Mouse (Mus musculus) inflammation-experienced regulatory T-cells, adult 6 months (primary cell): ENCODE results near the gene Cmas. TPM values are rescaled to one million over a fixed set of nuclear protein-coding genes. Genes with fewer than 3 reads are reported as not detected.

Experiments
- ATAC-seq: one replicate; pipeline ENCODE4 v1.8.0; 2017
- polyA plus RNA-seq, 3 experiments: library from polyadenylated mRNA; unstranded; fragments of 100-300 nt; shearing (Covaris generic); gene quantifications; one replicate each; pipeline ENCODE4 v1.2.1; 2017

Cmas gene
- 10 to 100 TPM; 10.9 to 14.3 (median 11.7) TPM for polyA plus RNA-seq

DNA sequence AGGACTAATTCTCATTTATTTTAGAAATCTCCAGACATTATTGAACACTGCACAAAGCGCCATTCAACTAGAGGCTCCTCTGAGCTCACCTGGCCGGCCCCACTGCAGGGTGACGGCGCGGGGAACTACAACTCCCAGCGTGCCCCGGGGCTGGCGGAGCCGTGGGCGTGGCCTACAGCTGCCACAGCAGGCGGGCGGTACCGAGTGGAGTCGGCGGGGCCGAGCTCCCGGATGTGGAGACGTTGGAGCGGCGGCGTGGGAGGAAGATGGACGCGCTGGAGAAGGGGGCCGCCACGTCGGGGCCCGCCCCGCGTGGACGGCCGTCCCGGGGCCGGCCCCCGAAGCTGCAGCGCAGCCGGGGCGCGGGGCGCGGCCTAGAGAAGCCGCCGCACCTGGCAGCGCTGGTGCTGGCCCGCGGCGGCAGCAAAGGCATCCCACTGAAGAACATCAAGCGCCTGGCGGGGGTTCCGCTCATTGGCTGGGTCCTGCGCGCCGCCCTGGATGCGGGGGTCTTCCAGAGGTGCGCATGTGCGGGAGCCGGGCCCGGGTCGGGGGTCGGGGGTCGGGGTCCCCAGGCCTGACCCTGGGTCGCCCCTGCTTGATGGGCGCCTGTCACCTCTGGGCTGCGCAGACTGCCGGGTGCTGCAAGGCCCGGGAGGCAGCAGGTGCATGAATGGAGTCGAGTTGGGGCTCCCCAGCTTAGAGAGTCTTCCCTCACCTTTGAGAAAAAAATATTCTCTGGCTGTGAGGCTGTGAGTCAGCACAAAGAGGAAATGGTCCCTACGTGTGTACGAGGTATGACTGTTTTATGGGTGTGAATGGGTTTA, at the start of gene Cmas:
Cmas (plus strand) TSS at position 180 of the 827 bp plus-strand sequence.
- peak; percentile 81 for ATAC-seq

DNA sequence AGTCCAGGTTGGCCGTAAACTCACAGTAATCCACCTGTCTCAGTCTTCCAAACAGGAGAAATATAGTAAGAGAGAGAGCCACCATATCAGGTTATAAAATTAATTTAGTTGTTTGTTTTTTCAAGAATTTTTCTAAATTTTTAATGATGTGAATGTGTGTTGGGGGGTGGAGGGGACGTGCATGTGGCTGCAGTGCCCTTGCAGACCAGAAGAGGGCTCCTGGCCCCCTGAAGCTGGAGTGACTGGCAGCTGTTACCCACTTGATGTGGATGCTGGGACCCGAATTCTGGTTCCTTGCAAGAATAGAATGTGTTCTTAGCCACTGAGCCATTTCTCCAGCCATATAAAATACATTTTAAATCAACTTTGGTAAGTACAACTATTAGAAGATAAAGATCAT, 49.8 kb upstream of the Cmas start:
- no peak for ATAC-seq

DNA sequence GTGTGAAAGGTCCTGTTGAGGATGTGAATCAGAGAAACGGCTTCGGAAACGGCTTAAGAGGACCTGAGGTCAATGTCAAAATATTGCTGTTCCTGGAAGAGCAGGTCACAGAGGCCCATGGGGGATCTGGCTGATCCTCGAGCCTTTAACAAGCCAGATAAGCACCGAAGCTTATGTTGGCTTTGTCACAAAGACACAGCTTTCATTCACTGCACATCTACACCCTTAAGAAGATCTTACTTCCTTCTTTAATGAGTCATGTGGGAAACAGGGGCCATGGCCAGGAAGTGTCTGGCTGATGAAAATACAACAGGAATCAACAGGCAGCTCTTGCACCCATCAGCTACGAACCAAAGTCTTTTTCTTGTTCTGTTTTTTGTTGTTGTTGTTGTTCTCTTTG, 48.1 kb upstream of the Cmas start:
- ATAC-seq: no peak

DNA sequence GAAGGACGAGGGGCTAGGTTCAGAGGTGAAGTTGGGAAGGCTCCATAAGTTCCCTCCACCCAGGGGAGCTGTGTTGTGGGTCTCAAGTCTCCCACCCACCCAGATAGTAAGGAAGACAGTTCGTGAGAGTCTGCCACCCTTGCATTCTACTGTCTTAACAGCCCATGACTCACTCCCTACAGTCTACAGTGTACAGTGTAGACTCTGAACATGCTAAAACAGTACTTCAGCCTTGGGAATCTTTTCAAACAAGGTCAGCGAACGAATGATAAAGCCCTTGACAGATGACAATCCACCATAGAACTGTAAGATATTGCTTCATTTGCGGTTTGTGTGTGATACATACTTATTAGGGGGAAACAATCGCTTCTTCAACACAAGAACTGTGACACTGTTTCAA, 45.8 kb upstream of the Cmas start:
- ATAC-seq: no peak

DNA sequence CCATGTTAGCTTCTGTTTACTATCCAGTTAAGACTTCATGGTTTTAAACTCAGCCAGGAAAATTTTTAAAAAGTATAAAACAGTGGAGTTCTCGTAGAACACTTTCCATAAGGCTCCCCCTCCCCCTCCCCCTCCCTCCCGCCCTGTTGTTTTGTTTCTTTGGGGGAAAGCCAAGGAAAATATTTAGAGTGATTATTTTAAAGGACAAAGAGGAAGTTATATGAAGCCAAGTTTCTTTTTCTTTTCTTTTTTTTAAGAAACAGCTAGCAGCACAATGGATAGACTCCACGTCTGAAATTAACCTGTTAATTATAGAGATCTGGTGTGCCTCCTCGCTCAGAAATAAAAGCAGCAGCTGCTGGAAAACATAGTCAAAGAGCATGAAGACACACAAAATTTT, 45.4 kb upstream of the Cmas start:
- no peak for ATAC-seq

DNA sequence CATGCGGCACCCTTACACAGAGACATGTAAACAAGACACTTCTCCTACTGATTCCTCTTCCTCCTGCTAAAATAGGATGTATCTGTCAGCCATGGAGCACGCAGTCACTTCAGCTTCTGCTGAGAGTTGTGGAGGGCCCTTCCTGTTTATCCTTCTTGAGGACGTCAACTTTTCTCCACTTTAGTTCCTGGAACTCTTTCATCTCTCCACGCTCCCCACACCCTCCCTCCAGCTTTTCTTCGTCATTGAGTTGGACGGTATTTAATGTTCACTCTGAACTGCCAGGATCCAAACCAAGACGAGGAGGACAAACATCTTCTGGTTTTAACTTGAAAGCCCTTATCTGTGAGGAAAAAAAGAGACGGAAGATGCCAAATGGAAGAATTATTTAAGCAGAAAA, 41.5 kb upstream of the Cmas start:
- ATAC-seq: no peak

DNA sequence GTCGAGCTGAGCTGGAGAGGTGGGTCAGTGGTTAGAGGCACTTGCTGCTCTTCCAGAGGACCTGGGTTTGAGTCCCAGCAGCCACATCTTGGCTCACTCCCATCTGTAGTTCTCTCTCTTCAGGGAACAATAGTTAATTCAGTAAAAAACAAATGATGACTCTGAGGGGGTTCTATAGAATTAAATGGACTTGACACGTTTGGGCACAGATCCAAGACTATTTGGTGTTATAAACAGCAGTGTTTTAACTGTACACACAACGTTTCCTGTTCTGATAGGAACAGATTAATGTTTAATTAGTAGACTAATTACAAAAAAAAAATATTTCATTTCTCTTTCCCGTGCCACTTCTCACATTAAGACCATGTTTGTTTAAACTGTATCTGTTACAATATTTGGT, 39.3 kb upstream of the Cmas start:
- ATAC-seq: no peak

DNA sequence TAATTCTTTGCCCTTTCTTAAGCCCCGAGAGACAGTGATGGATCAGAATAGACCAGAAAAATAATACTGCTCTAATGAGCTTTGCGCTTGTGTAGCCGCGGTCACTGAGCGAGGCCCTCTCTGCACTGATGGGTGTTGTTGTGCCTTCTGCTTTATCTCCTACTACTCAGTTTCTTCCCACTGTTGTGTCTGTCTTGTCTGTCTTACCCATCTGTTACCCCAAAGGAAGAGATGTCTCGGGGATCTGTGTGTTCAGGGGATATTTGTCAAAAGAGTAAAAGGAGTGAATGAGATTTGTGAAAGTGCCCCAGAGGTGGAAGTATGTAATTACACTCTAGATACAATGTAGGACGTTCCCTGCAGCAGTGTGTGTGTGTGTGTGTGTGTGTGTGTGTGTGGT, 38.3 kb upstream of the Cmas start:
- ATAC-seq: no peak

DNA sequence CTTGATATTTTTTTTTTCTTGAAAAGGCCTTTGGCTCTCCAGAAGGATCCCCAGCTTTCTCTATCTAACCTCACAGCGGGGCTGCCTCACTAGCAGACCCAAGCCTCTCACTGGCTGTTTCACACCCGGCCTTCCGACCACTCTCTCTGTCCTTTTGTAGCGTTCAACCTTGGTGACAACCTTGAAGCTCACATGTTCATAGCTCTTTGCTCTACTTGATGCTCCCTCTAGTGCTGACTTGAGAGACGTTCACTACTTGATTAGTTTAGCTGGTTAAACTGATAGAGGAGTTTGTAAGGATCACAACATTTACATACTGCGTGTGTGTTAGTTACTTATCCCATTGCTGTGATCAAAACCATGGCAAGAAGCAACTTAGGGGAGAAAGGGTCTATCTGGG, 35.8 kb upstream of the Cmas start:
- ATAC-seq: no peak

DNA sequence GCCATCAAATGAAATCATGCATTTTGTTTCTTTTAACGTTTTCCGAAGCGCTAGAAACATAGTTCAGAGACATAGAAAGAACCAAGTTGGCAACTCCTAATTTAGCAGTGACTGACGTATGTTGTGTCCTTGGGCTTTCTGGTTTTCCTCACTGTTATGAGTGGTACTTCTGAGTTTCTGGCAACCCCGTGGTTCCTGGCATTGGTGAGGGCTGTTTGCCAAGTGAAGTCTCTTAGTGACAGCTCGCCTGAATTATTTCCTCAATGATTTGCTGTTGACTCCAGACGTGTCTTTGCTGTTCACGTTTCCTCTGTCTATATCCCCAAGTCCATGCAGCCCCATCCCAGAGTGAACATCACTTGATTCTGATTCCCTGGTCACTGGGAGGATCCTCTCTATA, 34.8 kb upstream of the Cmas start:
- ATAC-seq: no peak

DNA sequence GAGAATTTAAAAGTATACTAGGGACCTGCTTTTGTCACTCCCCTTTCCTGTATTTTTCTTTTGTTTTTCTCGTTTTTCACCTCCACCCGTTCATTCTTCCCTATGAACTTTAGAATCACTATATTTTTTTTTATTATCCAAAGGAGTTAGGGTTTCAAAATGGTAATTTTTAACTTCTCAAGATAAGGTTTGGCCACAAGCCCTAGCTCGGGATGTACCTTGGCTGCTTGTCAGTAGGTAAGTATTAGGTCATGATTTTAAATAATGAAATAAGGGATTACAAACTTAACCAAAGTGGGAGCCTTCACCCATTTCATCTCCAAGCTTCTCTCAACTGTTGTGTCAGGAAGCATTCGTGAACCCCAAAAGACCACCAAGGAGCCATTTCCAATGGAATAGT, 30.5 kb upstream of the Cmas start:
- no peak for ATAC-seq

DNA sequence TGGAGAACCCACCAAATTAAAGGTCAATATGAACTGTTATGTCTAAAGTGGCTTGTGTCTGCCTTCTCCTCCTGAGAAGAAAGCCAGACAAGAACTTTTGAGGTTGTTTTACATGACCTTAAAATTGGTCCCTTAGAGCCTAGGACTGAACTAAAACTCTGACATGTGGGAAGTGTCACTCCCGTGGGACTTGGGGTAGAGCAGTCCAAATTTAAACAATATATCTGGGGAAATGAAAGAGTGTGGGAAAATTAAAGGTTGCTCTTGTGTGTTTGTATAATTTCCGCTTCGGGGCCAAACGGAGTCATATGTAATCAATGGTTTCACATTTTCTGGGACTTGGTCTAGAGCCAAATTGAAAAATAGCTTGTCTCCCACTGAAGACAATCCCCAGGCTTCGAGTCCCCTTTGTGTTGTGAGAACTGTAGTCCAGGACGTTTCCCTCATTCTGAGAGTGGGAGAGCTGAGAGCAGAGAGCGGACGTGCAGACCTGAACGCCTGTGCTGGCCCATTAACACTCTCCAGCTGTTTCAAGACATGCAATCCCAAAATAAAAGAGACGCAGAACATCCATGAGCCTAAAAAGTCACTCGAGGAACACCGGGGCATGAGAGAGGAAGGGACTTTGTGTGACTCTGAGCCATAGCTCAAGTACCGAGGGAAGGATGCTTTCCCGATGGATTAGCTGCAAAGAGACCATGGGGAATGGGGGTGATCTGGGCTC, 23.8 kb upstream of the Cmas start:
- no peak for ATAC-seq

DNA sequence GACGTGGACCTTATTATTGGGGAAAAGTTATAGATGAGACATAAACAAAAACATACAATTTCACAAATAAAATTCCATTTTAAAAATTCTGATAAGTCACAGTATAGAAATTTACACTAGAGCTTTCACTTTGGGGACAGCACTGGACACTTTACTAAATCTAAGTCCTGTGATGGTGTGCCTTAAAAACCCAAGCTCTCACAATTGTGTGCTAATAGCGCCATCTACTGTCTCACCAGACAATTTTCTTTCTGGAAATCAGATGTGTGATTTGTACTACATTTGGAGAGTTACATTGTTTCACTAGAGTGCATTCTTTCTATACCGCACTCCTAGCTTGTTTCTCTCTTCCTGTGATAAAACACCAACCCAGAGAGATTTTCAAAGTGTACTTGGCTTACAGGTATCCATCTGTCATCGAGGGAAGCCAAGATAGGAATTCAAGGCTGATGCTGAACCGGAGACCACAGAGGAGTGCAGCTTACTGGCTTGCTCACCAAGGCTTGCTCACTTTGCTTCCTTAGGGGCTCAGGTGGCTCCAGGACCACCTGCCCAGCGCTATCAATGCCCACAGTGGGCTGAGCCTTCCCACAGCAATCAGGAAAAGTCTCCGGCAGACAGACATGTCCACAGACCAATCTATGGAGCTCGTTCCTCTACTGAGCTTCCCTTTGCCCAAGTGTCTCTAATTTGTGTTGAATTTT, 21.0 kb upstream of the Cmas start:
- ATAC-seq: peak; percentile 61

DNA sequence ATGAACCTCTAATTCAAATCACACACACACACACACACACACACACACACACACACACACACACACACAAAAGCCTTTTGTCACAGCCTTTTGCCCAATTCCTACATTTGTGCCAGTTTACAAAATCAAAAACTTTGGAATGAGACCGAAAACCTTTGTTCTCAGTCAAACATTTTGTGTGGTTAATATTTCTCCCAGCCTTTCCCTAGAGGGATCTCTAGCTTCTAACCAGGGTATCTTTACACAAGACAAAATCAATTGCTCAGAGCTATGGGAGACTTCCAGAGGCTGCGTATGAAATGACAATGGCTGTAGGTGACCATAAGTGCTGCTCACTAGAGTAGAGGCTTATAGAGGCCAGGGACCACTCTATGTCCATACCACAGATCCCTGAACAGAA, 18.3 kb upstream of the Cmas start:
- no peak for ATAC-seq

DNA sequence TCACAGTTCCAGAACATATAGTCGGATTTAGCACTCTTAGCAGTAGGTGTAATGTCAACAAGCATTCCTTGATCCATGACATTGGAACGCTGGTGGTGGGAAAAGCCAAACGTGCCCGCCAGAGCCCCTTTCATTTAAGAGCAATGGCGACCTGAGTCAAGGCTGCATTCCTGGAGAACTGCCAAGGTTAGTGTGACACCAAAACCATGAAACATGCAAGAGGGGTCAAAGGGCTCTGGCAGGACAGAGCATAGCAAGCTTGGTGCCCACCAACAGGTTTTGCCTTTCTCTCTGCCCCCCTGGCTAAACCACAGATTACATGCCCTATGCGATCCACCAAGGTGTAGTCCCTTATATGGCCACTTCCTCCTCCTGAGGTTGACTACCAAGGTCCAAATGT, 17.8 kb upstream of the Cmas start:
- no peak for ATAC-seq

DNA sequence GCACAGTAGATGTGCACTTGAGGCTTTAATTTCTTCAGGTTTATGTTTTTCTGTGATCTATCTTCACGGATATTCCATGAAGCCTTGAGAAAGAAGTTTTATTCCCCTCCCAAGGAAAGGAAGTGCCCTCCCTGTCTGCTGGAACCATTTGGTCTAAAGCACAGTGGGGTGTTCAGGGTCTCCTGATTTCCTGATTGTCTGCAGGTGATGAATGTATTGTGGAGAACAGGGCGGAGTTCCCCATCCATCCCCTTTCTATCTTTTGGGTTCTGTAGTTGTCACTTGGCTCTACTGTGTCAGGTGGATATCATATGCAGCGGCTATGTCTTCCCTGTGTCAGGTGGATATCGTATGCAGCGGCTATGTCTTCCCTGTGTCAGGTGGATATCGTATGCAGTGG, 14.7 kb upstream of the Cmas start:
- ATAC-seq: no peak

DNA sequence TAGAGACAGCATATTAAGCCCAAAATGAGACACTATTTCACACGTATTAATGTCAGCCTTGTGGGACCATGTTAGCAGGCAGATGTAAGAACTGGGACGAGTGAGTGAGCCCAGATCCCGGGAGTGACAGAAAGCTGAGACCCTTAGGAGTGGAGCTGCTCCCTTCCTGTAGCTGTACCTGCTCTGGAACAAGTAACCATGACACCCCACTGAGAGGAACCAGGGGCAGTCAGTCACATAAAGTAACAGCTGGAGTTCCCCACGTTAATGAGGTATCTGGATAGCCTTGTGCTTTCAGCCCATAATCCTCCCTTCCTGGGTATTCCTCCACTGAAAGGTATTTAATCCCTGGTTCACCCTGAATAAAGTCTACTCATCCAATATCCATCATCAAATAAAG, 13.3 kb upstream of the Cmas start:
- ATAC-seq: no peak

DNA sequence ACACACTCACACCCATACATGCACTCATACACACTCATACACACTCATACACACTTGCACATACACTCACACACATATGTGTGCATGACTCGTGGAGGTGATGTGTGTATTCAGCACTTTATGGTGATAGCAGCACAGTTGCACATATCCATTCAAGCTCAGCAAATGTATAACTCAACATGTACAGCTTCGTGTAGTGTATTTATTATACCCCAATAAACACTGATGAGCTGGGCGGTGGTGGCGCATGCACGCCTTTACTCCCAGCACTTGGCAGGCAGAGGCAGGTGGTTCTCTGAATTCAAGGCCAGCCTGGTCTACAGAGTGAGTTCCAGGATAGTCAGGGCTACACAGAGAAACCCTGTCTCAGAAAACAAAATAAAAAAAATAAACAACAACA, 11.0 kb upstream of the Cmas start:
- no peak for ATAC-seq

DNA sequence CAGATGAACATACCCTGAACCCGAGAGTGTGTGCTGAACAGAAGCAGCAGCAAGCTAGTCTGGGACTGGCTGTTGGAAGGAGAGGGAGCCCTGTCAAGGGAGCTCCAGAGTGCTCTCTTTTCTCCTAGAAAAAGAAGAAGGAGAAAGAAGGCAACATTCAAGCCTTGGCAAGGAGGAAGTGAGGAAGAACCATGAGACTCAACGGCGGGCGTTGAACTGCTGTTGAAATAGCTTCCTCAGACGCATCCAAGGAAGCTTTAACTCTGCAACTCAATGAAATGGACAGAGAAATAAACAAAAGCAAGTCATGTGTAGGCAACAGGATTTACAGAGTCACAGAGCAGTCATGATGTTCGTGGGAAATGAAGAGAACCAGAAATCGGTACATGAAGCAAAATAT, 9.7 kb upstream of the Cmas start:
- no peak for ATAC-seq

DNA sequence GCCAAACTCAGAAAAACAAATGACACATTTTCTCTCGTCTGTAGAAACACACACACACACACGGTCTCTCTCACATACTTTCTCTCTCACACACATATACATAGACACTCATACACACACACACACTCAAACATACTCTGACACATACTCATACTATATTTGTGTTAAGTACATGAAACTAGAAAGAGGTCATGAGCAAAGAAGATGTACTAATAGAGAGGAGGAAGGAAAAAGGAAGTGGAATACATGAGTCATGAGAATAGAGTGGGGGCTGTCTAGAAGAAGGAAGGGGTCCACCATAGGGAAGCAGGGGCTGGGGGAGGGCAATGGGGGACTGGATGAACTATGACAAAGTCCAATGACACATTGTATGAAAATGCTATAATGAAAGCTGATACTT, 9.3 kb upstream of the Cmas start:
- ATAC-seq: no peak

DNA sequence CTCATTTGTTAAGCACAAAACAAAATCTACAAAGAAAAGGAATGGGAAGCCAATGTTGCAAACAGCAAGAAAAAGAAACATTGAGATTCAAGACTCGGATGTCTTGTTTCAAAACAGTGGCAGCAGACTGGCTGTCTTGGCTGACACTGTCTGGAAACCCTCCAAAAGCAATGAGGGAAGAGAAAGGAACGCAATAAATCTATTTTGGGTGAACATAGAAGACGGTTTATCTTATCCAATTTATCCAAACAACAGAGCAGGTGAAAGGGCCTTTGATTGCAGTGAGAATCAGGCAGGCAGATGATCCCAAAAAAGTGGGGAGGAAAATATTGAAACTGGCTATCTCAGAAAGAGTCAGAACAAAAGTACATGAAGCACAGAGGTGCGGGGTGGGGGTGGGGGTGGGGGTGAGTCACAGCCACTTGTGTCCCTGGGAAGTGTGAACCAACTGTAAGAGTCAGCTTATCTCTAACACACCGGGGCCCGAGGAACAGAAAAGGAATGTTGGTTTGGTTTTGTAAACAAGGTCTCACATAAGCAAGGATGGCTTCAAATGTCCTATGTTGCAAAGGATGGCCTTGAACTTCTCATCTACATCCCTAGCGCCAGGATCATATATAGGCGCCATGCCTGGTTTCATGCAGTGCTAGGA, 8.3 kb upstream of the Cmas start:
- no peak for ATAC-seq

DNA sequence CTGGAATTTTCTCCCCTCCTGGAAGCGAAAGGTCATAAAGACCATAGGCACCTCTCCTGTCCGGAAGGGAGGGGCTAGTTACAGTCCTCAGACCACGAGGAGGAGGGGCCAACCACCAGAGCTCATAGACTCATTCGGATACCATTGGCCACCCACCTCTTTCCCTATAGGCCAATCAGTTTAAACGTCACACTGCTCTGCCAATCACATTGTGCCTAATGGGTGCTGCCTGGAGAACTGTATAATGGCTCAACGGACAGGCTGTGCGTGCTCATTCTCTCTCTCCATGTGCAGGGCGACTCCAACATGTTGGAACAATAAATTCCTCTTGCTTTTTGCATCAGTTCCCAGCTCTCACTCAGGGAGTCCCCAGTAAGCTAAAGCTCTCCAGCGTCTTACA, 5.1 kb upstream of the Cmas start:
- ATAC-seq: no peak
